Mouse (Mus musculus): ENCODE measurements around the gene Tomt. TPM values are rescaled to one million over a fixed set of nuclear protein-coding genes. Genes with fewer than 3 reads are reported as not detected.
A peak's percentile ranks its signal among the peaks of the same experiment; 100 is the strongest.

The Tomt gene
- total and polyA plus RNA-seq, 2 experiments from 2014 or later: 0.27 TPM; not detected in 1

DNA sequence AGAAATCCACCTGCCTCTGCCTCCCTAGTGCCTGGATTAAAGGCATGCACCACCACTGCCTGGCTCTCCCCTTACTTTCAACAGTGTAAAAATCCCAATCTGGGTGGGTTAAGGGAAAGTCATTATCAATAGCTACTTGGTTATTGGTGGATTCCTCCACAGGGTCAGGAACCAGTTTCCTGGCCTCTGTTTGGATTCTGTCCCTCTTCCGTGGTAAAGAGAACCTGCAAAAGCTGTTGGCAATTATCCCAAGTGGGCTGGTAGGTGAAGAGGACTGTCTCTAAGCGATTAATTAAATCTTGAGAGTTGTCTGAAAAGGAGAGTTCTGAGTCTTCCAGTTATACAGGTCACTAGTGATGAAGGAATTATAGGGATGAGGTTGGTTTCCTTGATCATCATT lies 32.2 kb upstream of the Tomt start:
- Histone ChIP-seq H3K9ac (no peak overlapping the region), H3K4me1 (ENCODE audit: insufficient read depth) (peaks cover 9% of the 10 kb centered on the region; the same call in 1 of the 2 replicates), H3K4me3 (ENCODE audit: low read depth, low read length) (no peak overlapping the region), H3K36me3 (ENCODE audit: insufficient read depth) (no peaks in the 10 kb centered on the region), H3K9me3 (ENCODE audit: low read length) (no peaks in the 10 kb centered on the region), H3K27ac (ENCODE audit: low read depth, low read length) (no peak overlapping the region), H3K4me2 (ENCODE audit: low read depth) (no peak overlapping the region), H3K27me3 (ENCODE audit: insufficient read depth, low read length) (no peaks in the 10 kb centered on the region)
- DNase-seq (no peak), ATAC-seq (no peak)
- WGBS: 76% methylated on average over 2 of the region's 2 CpGs
- TF ChIP-seq CTCF (IDR thresholded peaks at IDR 0.05; ENCODE audit: low read depth): no peak

DNA sequence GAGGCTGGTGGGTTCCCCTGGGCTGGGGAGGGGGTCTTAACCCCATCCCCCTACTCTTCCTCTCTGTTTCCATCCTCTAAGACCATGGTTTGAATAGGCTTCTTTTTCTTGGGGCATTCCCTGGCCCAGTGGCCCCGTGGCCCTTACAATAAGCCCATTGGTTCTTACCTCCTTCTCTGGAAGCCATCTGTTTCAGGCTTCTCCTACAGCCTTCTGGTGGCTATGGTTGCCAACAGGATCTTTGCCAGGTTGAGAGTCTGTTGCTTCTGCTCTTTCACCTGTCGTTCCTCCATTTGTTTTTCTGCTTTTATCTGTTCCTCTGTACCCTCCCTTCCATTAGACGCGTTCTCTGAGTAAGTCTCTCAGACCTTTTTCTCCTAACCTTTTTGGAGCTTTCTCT lies 31.4 kb upstream of the Tomt start:
- WGBS: 88% methylated on average over 4 of the region's 4 CpGs
- no peak for DNase-seq

DNA sequence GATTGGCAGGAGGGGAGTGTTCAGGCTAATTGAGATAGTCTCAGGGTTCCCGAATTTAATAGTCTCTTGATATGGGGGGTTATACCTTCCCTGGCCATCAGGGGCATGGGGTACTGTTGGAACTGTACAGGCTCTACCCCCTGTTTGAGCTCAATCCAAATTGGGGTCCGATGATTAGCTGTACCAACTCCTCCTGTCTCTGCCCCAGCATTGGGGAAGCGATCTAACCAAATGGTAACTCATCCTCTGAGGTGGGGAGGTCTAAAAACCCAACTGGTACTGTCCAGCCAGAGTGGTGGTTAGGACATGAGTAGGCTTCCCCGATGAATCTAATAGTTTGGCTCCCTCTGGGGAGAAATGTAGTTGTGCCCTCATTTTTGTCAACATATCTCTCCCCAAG lies 30.8 kb upstream of the Tomt start:
- no peak overlapping the region for H3K27ac ChIP-seq (ENCODE audit: low read depth, low read length)
- H3K4me3 ChIP-seq (ENCODE audit: low read depth, low read length): no peak overlapping the region
- H3K36me3 ChIP-seq (ENCODE audit: insufficient read depth): no peaks in the 10 kb centered on the region

More for the DNA sequence above, 31.4 kb upstream of the Tomt start:
- Histone ChIP-seq H3K9ac (no peak overlapping the region), H3K36me3 (ENCODE audit: insufficient read depth) (no peaks in the 10 kb centered on the region), H3K27ac (ENCODE audit: low read depth, low read length) (no peak overlapping the region), H3K9me3 (ENCODE audit: low read length) (no peaks in the 10 kb centered on the region), H3K27me3 (ENCODE audit: insufficient read depth, low read length) (no peaks in the 10 kb centered on the region), H3K4me3 (ENCODE audit: low read depth, low read length) (no peak overlapping the region), H3K4me1 (ENCODE audit: insufficient read depth) (peaks cover 9% of the 10 kb centered on the region; the same call in 1 of the 2 replicates), H3K4me2 (ENCODE audit: low read depth) (no peak overlapping the region)
- TF ChIP-seq CTCF (IDR thresholded peaks at IDR 0.05; ENCODE audit: low read depth): no peak
- no peak for ATAC-seq

DNA sequence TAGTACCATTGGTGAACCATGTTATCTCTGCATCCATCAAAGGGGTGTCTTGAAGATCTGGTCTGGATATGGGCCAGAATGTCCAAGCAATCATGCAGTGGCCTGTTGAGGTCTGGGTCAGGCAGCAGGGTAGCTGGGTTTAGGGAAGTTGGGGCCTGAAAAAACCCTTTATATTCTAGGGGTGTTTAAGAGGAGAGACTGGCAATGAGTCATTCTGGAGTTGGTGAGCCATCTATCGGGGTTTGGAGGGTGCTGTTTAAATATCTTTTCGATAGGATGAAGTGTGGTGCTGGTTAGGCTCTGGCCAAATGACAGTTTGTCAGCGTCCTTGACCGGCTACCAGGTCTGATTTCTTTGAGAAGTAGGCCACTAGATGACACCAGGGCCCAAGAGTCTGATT lies 29.8 kb upstream of the Tomt start:
- H3K4me2 ChIP-seq (ENCODE audit: low read depth): no peak overlapping the region
- H3K9ac ChIP-seq: no peak overlapping the region
- H3K36me3 ChIP-seq (ENCODE audit: insufficient read depth): no peaks in the 10 kb centered on the region
- no peak for TF ChIP-seq CTCF (IDR thresholded peaks at IDR 0.05; ENCODE audit: low read depth)
- WGBS: 95% methylated on average over 4 of the region's 4 CpGs
- no peak overlapping the region for H3K27ac ChIP-seq (ENCODE audit: low read depth, low read length)
- ATAC-seq (no peak), DNase-seq (no peak)
- no peak overlapping the region for H3K4me3 ChIP-seq (ENCODE audit: low read depth, low read length)
- no peaks in the 10 kb centered on the region for H3K27me3 ChIP-seq (ENCODE audit: insufficient read depth, low read length)
- no peaks in the 10 kb centered on the region for H3K9me3 ChIP-seq (ENCODE audit: low read length)
- H3K4me1 ChIP-seq (ENCODE audit: insufficient read depth): peaks cover 9% of the 10 kb centered on the region; the same call in 1 of the 2 replicates

More for the DNA sequence above, 30.8 kb upstream of the Tomt start:
- H3K9me3 ChIP-seq (ENCODE audit: low read length): no peaks in the 10 kb centered on the region
- no peaks in the 10 kb centered on the region for H3K27me3 ChIP-seq (ENCODE audit: insufficient read depth, low read length)
- TF ChIP-seq CTCF (IDR thresholded peaks at IDR 0.05; ENCODE audit: low read depth): no peak
- H3K4me2 ChIP-seq (ENCODE audit: low read depth): no peak overlapping the region
- ATAC-seq: no peak
- DNase-seq: no peak
- H3K9ac ChIP-seq: no peak overlapping the region
- peaks cover 9% of the 10 kb centered on the region; the same call in 1 of the 2 replicates for H3K4me1 ChIP-seq (ENCODE audit: insufficient read depth)
- WGBS: 96% methylated on average over 4 of the region's 4 CpGs

DNA sequence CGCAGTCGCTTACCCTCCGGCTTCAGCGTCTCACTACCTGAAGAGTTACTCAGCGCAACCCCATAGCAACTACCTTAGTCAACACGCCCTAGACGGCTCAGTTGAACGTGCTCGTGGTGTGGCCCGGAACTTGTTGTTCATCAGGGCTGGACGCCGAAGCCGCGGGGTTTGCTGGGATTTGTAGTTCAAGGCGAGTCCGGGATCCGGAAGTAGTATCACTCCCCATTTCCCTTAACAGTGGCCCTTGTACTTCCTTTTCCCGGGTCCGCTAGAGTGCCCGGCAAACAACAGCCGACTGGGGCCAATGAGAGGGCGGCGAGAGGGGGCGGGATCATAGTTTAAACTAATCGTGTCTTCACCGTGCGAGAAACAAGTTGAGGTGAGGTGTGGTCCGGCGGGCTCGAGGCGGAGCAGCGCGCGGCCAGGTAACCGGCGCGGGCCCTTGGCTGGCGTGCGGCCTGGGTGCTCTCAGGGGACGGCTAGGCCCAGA lies 27.6 kb upstream of the Tomt start, which contains the start of the genes Lrrc51 and Numa1:
Gene Lrrc51, minus strand, starts transcription at position 145 of the 490 bp plus-strand sequence.
Gene Numa1, plus strand, starts transcription at position 361 of the 490 bp plus-strand sequence.
- Histone ChIP-seq H3K4me1 (ENCODE audit: insufficient read depth) (peaks cover 9% of the 10 kb centered on the region; the same call in 1 of the 2 replicates), H3K9ac (peak within 1 kb of the TSS; percentile 80), H3K4me3 (ENCODE audit: low read depth, low read length) (peak within 1 kb of the TSS; percentile 84), H3K36me3 (ENCODE audit: insufficient read depth) (no peaks in the 10 kb centered on the region), H3K9me3 (ENCODE audit: low read length) (no peaks in the 10 kb centered on the region), H3K27ac (ENCODE audit: low read depth, low read length) (peak within 1 kb of the TSS; percentile 71), H3K27me3 (ENCODE audit: insufficient read depth, low read length) (no peaks in the 10 kb centered on the region), H3K4me2 (ENCODE audit: low read depth) (peak within 1 kb of the TSS; percentile 72)
- WGBS: under 1% methylated on average over 40 of the region's 40 CpGs
- TF ChIP-seq CTCF (IDR thresholded peaks at IDR 0.05; ENCODE audit: low read depth): no peak
- DNase-seq (peak; percentile 94), ATAC-seq (peak; percentile 99)

DNA sequence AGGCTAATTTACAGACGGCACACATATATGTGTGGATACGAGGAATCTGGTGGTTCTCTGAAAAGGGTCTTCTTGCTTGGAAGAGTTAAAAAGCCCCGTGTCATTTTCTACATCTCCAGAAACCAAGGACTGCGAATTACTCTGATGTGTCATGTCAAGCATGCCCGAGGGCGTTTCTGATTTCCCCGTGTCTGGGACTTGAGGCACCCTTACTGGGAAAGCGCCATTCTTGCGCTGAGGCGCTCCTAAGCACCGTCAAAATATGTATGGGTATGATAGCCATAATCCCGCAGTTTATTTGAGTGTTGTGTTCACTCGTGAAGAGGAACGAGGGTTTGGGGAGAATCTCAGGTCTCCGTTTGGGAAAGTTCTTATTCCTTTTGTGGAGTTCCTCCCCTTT lies 27.1 kb upstream of the Tomt start:
- Histone ChIP-seq H3K9me3 (ENCODE audit: low read length) (no peaks in the 10 kb centered on the region), H3K9ac (peak overlapping the region; percentile 80), H3K4me2 (ENCODE audit: low read depth) (peak overlapping the region; percentile 72), H3K27ac (ENCODE audit: low read depth, low read length) (peak overlapping the region; percentile 37; the same call in 1 of the 2 replicates), H3K4me1 (ENCODE audit: insufficient read depth) (peaks cover 9% of the 10 kb centered on the region; the same call in 1 of the 2 replicates), H3K4me3 (ENCODE audit: low read depth, low read length) (peak overlapping the region; percentile 84), H3K27me3 (ENCODE audit: insufficient read depth, low read length) (no peaks in the 10 kb centered on the region), H3K36me3 (ENCODE audit: insufficient read depth) (no peaks in the 10 kb centered on the region)
- DNase-seq: no peak
- ATAC-seq: peak; percentile 32
- no peak for TF ChIP-seq CTCF (IDR thresholded peaks at IDR 0.05; ENCODE audit: low read depth)
- 6% methylated on average over 15 of the region's 15 CpGs for WGBS

DNA sequence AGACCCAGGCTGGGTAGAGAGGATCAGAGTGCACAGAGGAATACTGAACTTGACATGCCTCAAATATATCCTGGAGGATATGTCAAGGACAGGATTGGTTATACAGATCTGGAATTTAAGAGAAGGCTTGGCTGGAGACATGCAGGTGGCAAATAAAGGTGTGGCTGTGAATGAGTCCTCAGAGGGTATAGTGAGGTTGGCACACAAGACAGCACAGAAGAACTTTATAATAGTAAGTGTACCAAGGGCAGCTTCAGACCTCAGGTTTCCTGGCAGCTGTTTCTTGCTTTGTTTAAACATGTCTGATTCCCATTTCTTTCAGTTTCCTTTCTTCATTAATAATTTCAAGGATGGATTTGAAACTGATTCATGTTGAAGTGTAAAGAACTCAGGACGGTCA lies 26.4 kb upstream of the Tomt start:
- no peak for TF ChIP-seq CTCF (IDR thresholded peaks at IDR 0.05; ENCODE audit: low read depth)
- H3K4me2 ChIP-seq (ENCODE audit: low read depth): no peak overlapping the region
- WGBS: 80% methylated on average over 1 of the region's 1 CpGs
- no peak overlapping the region for H3K9ac ChIP-seq
- H3K4me1 ChIP-seq (ENCODE audit: insufficient read depth): peaks cover 9% of the 10 kb centered on the region; the same call in 1 of the 2 replicates
- ATAC-seq (no peak), DNase-seq (no peak)
- H3K27ac ChIP-seq (ENCODE audit: low read depth, low read length): no peak overlapping the region
- H3K27me3 ChIP-seq (ENCODE audit: insufficient read depth, low read length): no peaks in the 10 kb centered on the region
- H3K9me3 ChIP-seq (ENCODE audit: low read length): no peaks in the 10 kb centered on the region
- H3K4me3 ChIP-seq (ENCODE audit: low read depth, low read length): no peak overlapping the region
- H3K36me3 ChIP-seq (ENCODE audit: insufficient read depth): no peaks in the 10 kb centered on the region

Measured in forebrain, postnatal 0 days (tissue).